Mouse (Mus musculus) hindlimb bud, embryonic 11.5 days (tissue): ENCODE measurements around the gene Syt3.

ENCODE experiments used
- DNase-seq: peaks from one replicate; pipeline ENCODE4 v3.0.0-alpha.2; 2012; ENCODE audit warnings: low read depth, low spot score; ENCODE audit errors: extremely low spot score

The Syt3 gene

GRCm38 (mm10) chr7:44443268-44444173 lies 59.6 kb downstream of the Syt3 start:
- DNase-seq: no peak

- no peak for DNase-seq
Measured at GRCm38 (mm10) chr7:44444886-44445527, 61.1 kb downstream of the Syt3 start.

DNA sequence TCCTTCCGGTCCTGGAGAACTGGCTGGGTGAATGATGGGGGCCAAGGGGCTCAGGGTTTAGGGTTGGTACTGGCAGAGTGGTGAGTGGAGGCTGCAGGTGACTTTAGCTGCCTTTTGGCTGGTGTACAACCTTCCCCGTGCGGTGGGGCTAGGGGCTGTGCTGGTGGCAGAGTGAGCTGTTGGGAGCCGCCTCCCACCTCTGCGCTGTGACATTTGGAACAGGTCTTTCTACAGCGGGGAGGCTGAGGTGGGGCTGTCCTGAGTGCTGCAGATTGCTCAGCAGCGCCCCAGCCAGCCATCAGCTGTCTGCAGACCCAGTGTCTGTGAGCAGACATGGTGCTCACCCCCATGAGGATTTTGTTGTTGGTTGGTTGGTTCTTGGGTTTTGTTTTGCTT lies 61.6 kb downstream of the Syt3 start:
- DNase-seq: no peak

DNA sequence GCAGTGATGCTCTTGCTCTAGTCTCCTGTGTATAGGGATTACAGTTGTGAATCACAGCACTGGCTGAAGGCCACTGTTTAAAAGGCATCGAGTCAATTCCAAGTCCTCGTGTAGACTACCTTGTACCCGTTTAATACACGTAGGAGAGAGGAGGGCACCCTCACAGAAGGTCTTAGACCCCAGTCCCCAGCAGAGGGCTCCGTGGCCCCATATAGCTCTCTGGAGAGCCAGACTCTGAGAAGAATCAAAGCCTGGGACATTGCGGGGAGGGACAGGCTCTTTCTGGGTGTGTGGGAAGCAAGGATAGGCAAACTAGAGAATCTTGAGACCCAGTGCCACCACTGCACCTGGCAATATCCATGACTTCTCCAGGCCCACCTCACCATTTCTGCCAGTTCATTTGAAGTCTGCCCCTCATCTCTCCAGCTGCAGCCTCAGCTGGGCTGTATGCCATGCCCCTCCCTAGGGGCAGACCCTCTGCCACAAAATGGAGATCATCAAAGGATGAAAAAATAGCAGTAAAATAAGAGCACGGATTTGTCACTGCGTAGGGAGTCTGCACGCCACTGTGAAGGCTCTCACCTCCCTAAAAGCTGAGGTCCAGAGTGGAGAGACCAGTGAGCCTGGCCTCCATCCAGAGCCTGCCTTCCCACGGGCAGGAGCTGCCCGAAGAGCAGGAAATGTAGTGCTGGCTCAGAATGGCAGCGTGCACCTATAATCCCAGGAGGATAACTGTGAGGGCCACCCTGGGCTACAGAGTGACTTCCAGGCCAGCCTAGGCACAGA lies 62.4 kb downstream of the Syt3 start:
- DNase-seq: no peak
